Mouse (Mus musculus) frontal cortex, postnatal 36 days (tissue): ENCODE results near the gene Wipf1.

Experiments
- DNase-seq, 2 experiments: peaks; one replicate each; pipeline ENCODE4 v3.0.0; 2022; ENCODE audit warnings: low spot score in 2 of 2

The Wipf1 gene

DNA sequence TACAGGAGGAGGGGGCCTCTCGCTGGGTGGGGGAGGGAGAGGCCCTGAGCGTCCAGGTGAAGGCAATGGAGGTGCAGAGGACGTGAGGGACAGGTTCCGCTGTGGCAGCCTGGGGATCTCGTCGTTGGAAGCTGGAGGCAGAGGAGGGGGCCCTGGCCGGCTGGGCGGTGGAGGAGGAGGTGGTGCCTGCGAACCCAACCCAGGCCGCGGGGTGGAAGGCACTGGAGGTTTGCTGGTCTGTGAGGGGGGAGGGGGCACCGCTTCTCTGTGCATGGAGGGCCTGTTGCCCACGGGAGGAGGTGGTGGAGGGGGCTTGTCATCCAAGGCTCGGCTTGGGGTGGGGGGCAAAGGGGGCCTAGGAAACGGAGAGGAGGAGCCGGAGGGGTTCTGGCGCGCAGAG, 92.6 kb downstream of the Wipf1 start:
- DNase-seq = no peak

DNA sequence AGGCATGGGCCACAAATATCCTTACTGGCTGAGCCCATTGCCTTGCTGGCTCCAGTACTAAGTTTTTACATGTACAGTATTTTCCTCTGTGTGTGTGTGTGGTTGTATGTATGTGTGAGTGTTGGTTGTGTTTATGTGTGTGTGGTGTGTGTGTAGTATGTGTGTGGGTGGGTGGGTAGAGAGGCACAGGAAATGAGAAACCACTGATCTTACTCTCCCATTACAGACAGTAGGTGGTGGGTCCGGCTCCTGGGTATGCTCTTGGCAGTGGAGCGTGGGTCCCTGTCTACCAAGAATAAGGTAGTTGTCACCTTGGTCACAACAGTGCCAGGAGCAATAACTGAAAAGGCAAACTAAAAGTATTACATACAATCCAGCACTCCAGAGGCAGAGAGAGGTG, 93.7 kb downstream of the Wipf1 start:
- DNase-seq = no peak

DNA sequence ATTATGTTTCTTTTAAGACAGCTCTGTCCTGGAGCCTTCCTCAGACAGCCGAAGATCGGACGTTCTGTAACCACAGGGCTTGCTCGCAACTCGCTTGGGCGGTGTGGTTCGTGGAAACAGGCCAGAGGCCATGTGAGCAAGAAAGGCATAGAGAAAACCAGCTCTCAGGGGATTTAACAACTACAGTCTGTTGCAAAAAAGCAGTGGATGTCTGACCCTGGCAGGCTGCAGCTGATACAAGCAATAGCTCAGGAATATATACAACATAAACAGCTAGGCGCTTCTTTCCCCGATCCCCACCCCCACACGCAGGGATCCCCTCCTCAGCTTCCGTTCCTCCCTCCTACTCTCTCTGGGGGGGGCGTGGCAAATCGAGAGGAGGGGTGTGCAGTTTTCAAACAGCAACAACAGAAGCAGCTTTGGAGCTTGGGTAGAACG, 97.6 kb downstream of the Wipf1 start:
- no peak for DNase-seq

DNA sequence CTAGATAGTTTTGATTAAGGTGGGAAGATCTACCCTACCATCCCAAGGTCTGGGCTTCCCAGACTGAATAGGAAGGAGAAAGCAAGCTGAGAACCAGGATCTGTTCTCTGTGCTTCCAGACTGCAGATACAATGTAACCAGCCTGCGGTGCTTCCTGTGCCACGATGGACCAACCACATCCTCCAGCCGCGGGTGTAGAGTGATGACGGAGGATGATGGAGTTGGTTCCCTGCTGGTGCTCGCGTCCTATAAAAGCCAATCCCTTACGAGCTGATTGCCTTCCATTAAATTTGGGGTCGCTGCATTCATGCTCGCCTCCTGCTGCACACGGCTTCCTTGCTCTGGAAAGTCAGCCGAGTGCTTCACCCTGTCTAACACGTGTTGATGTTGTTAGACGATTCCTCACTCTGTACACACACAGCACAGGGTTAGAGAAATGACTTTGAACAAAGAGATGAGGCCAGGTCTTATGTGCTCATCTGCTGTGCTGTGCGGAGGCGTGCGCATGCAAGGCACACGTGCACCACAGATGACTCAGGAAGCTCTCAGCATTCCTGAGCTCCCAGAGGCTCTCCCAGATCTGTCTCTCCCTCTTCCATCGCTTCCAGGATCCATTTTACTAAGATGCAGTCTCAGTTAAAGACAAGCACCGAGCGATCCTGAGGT, 100.6 kb downstream of the Wipf1 start:
- DNase-seq = peak; percentile 47 to 69

DNA sequence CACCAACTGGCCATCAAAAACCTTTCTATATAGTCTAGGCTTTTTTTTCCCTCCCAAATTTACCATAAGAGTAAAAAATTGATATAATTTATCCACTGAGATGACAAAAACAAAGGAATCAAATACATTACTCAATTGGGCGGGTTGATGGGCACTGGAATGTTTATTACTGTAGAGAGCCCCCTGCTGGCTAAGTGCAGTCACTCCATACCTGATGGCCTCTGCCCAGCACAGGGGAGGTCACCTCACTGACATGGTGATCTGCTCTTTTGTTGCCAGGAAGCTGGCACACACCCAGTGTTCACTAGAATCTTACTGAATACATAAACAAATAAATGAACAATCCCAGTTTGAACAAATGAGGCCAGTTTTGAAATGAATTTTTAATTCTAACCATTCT, 102.2 kb downstream of the Wipf1 start:
- no peak for DNase-seq

DNA sequence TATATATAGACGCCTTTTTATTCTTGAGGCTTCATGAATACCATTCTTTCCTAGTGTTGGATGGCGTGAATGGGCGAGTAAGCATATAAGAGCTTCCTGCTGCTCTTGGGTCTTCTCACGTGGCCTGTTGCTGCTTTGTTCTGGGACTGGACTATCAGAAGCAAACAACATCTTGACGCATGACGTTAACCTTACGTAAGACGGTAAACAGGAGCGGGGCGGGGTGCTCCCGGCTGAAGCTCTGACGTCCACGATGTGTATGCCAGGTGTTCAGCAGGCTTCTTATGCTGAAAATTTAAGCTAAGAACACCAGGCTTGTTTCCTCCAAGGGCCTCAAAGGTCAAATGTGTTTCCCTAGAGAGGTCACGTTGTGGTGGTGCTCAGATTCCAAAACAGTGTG, 103.7 kb downstream of the Wipf1 start:
- no peak for DNase-seq

DNA sequence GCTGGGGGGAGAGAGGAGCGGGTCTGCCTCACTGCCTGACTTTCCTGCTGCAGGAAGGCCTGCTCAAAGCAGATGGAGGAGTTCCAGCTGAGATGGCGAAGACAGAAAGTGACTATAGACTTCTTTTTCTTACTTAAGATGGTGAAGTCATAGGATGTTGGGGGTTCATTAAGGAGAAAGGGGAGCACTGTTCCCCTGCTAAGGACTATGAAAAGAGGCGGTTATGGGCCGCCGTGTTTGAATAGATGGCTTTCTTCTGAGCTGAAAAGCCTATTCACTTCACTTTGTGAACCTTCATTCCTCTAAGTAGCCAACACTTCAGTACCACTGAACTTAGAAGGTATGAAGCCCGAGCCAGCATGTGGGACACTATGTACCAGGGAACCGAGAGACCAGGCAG, 109.8 kb downstream of the Wipf1 start:
- DNase-seq = no peak

DNA sequence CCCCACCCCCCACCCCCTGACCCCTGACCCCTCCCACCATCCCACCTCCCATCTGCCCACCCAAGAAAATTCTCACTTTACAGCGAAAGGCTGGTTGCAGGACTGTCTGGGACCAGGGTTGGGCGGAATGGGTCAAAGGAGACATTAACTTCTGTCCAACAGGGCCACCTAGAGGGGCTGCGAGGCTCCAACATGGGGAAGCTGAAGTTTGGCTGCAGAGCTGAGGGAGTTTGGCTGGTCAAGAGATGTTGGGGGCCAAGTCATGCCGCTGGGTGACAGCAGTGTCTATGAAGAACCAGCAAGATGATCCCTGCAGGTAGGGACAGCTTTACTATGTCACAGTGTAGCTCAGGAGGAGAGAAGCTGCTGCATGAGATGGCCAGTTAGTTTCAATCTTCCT, 110.2 kb downstream of the Wipf1 start:
- DNase-seq = no peak

DNA sequence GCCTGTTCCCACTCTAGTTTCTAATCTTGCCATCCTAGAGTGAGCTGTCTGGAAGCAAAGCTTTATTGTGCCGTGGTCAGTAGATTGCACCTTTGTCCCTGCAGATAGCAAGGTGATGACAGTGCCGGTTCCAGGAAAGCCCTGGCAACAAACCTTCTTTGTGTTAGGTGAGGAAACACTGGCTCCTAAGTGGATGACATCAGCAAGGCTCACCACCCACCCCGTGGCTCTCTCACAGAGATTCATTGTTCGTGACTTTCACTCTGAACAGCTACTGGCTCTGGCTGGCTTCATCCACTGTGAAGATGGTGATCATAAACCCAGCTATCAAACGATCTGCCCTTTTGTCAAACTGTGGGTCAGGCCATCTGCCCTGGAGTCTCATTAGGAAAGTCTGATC, 113.6 kb downstream of the Wipf1 start:
- no peak for DNase-seq

DNA sequence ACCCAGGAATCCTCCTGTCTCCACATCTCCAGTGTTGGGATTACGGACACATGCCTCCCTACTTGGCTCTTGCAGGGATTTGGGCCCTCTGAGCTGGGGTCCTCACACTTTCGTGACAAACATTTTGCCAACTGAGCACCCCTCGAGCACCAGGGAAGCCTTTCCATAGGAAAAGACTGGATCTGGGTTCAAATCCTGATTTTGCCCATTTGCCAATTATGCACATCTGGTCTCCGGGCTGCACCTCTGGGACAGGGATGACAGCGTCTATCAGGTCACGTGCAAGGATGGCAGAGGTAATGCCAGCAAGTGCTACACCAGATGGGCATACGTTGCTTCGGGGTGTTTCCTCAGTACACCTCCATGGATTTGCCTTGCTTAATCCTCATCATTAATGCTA, 119.5 kb downstream of the Wipf1 start:
- DNase-seq = no peak

DNA sequence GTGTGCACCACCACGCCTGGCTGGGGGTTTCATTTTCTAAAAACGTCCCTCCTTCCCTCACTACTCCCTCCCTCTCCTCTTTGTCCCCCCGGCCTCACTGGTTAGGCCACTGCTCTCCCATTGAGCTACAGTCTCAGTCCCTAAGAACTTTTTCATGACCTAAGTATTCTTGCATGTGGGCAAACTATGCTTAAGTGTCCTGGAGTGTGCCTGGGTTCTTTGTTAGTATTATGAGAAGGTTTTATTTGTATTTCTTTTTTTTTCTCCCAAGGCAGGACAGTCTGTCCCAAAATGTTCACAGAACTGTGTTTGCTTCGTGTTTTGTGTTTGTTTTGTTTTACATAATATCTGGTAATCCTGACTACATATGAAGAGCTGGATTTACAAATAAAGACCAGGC, 121.9 kb downstream of the Wipf1 start:
- no peak for DNase-seq

DNA sequence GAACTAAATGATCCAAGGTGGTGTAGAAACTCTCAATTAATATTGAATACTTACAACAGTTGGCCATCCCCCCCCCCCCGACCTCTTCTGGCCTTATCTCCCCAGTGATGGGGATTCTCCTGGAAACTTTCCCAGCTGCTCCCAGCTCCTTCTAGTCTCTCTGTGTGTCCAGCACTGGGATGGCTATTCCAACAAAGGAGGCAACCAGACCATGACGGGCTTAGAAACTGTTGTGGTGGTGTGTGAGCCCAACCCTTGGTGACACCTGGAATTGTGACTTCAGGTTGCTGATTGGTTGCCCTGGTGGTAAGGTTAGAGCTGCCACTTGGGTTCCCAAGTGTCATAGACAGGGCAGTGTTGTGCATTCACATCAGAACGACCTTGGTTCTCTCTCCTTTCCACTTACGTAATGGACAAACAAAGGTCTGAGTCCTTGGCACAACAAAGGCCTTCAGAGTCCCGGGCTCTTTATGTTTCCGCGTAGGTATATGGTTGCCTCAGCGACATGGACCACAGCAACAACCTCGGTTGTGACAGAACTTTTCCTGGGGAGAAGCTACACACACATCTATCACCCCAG, 123.1 kb downstream of the Wipf1 start:
- DNase-seq = no peak

DNA sequence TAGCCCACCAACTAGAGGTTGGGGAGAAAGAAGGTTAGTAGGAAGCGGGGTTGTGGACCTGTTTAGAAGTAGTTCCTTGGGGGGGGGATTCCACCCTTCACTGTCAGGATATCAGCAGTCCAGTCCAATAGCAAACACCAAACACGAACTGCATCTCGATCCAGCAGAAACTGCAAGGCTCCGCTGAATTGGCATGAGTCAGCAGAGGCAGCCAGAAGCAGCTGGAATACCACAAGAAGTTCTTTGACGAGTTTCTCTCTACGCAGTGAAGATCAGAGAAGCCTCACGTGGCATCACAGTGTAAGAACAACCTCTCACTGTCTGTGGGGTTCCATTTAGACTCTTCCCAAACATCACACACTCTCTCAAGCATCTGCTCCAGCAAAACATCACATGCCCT, 124.6 kb downstream of the Wipf1 start:
- DNase-seq = no peak

DNA sequence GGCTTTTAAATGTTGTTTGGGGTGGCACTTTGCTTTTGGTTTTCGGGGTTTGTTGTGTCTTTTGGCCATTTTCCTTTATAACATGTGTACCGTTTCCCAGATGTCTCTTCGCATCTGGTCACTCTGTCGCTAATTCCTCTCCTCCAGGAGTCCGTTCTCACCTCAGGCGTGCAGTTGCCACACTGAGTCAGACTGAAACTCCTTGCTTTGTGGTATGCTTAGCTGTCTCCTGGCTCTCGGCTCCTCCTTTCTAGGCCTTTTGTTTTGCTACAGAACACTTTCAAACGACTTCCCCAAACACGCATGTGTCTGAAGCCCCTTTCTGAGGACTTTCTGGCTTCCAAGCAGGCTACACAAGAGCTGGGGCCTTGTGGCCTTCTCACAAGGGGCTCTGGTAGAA, 125.1 kb downstream of the Wipf1 start:
- DNase-seq = no peak

DNA sequence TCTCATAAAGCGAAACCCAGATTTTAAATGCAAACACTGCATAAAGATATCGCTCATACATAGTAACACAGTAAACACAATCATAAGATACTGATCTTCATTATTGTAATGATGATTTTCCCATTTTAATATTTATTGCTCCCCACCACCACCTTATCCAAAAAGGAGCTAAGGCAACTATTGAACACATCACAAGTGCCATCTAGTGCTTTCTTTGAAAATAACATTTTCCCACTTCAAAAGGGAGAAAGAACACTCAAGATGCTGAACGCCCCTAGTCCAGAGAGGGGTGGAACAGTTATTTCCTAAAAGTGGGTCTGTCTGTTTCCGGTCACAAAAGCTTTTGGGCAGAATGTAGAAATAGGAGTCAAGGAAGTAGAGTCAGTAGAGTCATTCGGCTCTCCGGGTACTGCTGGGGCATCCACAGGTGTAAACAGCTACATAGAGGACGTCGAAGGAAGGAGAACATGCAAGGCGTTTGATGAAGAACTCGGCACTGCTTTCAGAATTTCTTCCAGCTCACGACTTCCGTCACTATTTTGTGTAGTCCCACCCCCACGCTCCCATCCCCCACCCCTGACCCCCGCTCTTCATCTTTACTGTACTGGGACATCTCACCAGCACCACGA, 126.0 kb downstream of the Wipf1 start:
- DNase-seq = no peak

DNA sequence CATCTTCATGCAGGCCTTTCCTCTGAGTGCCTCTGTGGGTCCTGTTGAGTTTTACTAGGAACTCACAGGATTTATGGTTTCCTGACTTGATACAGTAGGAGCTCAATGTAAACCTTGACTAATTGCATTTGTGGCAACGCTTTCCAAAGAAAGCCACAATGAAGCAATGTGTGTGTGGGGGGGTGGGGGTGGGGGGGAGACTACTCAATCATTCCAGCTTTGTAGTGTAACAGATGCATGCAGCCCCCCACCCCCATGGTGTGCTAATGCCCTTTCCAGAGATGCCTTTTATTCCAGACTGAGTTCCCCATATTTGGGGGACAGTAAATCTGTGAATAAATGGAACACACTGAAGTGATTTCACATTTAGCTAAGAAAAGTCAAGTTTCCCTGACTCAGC, 127.8 kb downstream of the Wipf1 start:
- no peak for DNase-seq

DNA sequence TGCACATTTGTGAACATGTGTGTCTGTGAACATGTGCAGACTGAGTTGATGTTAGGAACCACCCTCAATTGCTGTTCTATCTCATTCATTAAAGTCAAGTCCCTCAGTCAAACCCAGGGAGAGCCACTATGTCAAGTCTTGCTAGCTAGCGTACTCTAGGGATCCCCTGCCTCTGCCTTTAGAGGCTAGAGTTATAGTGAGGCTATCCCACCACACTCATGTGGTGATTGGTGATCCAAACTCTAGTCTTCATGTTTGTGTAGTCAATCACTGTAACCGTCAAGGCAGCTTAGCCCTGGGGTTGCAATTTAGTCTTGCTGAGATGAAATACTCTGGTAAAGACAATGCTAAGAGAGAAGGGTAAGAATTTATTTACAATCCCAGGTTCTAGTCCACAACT, 132.1 kb downstream of the Wipf1 start:
- DNase-seq = no peak

DNA sequence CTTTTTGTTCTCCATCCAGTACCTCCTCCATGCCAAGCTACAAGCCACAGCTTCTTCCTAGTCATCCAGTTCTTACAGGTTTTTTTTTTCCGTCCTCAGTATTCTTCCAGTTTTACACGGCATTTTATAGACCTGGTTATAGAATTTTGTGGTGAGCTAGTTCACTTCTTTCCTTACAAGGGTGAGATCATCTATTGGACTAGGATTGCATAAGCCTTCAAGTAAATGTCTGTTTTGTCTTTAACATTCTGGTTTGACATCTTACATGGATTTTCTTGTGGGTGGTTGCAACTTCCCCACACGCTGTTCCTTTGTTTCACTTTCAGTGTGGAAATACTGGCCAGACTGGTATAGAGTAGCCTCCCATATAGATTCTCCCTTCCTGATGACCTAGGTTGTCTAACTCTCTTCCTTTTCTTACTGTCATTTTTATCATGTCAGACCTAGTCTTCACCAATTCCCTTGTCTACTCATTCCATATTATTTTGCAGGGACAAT, 132.7 kb downstream of the Wipf1 start:
- DNase-seq = no peak

DNA sequence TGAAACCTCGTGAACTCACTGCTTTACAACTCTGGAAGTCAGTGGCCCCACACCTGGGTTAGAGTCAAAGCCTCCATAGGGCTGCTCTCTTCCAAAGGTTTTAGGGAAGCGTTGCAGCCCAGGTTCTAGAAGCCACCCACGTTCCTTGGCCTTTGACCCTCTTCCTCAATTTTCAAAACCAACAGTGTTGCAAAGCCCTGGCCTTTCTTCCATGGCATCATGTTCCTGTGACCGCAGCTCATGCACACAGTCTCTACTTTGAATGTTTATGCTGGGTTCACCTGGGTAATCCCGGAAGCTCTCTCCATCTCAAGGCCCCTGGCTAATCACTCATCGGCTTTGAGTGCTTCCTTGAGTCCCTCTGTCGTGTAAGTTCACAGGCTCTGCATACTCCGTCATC, 134.0 kb downstream of the Wipf1 start:
- no peak for DNase-seq

DNA sequence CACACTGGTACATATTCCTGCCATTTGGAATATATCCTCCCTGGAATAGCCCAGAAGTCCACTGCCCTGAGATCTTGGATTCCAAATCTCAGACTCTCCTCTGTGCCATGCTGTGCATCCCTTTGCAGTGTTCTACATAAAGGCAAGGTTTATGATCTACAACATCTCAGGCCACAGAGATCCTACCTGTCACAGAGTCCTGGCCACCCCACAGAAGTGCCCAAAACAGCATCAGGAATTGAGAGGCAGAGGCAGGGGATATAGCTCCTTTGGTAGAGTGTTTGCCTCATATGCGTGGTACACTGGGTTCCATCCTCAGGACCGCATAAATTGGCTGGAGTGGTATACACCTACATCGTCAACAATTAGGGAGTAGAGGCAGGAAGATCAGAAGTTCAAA, 135.1 kb downstream of the Wipf1 start:
- DNase-seq = no peak

DNA sequence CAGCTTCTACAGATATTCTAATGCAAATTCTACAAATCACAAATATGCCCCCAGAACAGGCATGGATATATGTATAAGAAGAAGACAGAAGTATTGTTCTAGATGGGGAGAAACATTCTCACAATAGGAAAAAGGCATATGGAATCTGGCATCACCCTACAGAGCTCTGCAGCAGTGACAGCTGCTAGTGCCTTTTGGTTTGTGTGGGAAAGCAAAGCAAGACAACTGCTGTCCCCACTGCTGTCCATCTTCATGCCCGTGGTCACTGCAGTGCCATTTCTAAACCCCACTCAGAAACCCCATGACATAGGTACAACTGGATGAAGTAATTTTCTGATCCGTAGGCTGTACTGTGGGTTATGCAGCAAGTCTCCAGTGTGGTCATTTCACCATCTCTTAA, 136.8 kb downstream of the Wipf1 start:
- DNase-seq = no peak

DNA sequence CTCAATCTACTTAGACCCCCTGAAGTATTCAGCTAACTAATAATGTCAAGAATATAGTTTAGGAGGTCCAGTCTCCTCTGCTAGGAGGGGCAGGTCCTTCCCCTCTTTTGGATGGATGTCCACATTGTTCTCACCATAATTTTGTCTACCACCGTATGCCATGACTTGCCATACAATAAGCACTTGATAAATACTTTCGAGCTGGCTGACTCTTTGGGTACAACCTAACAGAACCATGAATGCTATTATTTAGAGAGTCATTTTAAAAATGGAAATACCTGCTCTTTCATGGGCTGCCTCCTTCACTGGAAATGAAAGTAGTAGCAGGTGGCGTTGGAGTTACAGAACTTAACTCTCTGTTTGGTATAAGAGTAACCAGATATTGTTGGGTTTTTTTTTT, 139.6 kb downstream of the Wipf1 start:
- no peak for DNase-seq

DNA sequence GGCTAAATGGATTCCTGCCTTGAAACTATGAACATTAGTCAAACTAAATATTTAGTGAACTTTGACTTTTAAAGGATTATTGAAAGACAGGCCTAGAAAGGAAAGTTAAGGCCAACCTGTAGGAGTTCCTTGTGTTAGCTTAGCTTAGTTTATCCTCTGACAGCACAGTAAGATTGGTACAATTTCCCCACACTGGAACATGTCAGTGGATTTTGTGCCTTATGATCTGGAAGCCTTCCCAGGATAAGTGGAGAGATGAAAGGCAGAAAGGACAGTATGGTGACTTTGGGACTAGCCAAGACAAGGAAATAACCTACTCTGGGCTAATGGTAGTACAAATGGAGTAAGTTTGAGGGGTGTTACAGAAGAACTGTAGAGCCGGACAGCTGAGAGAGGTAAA, 141.7 kb downstream of the Wipf1 start:
- no peak for DNase-seq
